Mouse (Mus musculus): ENCODE measurements at regions not wholly inside any gene's neighbourhood (a gene's known extent, or its start where the extent isn't known, plus 50 kb on each side); places are given as distances from the start of the nearest gene placed in this dataset.
A peak's percentile ranks its signal among the peaks of the same experiment; 100 is the strongest.

- Histone ChIP-seq H3K36me3 (no peaks in the 10 kb centered on the region), H3K27me3 (no peaks in the 10 kb centered on the region), H3K9me3 (no peaks in the 10 kb centered on the region), H3K27ac (no peak overlapping the region), H3K4me2 (no peak overlapping the region), H3K9ac (no peak overlapping the region), H3K4me3 (no peak overlapping the region), H3K4me1 (replicated peaks) (no peaks in the 10 kb centered on the region)
- ATAC-seq (ENCODE audit: low FRiP score) = no peak
- WGBS = 81% methylated on average over 4 of the region's 4 CpGs
Observed at GRCm38 (mm10) chr16:85347621-85348020, 174.1 kb upstream of the App start.

GRCm38 (mm10) chr16:85336495-85337119 lies 163.0 kb upstream of the App start:
- Histone ChIP-seq H3K4me2 (no peak overlapping the region), H3K9ac (no peak overlapping the region), H3K36me3 (no peaks in the 10 kb centered on the region), H3K4me1 (replicated peaks) (no peaks in the 10 kb centered on the region), H3K27me3 (no peaks in the 10 kb centered on the region), H3K9me3 (no peaks in the 10 kb centered on the region), H3K4me3 (no peak overlapping the region), H3K27ac (no peak overlapping the region)
- WGBS = 88% methylated on average over 4 of the region's 4 CpGs
- no peak for ATAC-seq (ENCODE audit: low FRiP score)

GRCm38 (mm10) chr16:85333543-85333942 lies 160.0 kb upstream of the App start:
- WGBS = 71% methylated on average over 3 of the region's 3 CpGs
- no peak overlapping the region for H3K27ac ChIP-seq
- no peak for ATAC-seq (ENCODE audit: low FRiP score)
- no peak overlapping the region for H3K4me2 ChIP-seq
- H3K9ac ChIP-seq = no peak overlapping the region
- no peaks in the 10 kb centered on the region for H3K4me1 ChIP-seq (replicated peaks)
- H3K27me3 ChIP-seq = no peaks in the 10 kb centered on the region
- no peak overlapping the region for H3K4me3 ChIP-seq
- no peaks in the 10 kb centered on the region for H3K9me3 ChIP-seq
- no peaks in the 10 kb centered on the region for H3K36me3 ChIP-seq

GRCm38 (mm10) chr16:85312018-85312417 lies 138.5 kb upstream of the App start:
- Histone ChIP-seq H3K9ac (no peak overlapping the region), H3K27ac (no peak overlapping the region), H3K27me3 (0 out of 2 replicates have a peak, but pooled peaks cover 2% of the 10 kb centered on the region), H3K4me1 (replicated peaks) (peaks cover 11% of the 10 kb centered on the region), H3K4me3 (no peak overlapping the region), H3K9me3 (no peaks in the 10 kb centered on the region), H3K4me2 (no peak overlapping the region), H3K36me3 (no peaks in the 10 kb centered on the region)
- WGBS = 79% methylated on average over 8 of the region's 8 CpGs
- no peak for ATAC-seq (ENCODE audit: low FRiP score)

GRCm38 (mm10) chr16:85309493-85309892 lies 135.9 kb upstream of the App start:
- Histone ChIP-seq H3K9ac (no peak overlapping the region), H3K4me1 (replicated peaks) (peaks cover 11% of the 10 kb centered on the region), H3K27ac (0 out of 2 replicates have a peak overlapping the region, but pooled peaks have one; percentile 40), H3K9me3 (no peaks in the 10 kb centered on the region), H3K4me2 (no peak overlapping the region), H3K4me3 (no peak overlapping the region), H3K36me3 (no peaks in the 10 kb centered on the region), H3K27me3 (0 out of 2 replicates have a peak, but pooled peaks cover 2% of the 10 kb centered on the region)
- 32% methylated on average over 3 of the region's 3 CpGs for WGBS
- peak; percentile 65 for ATAC-seq (ENCODE audit: low FRiP score)

- H3K9me3 ChIP-seq = no peaks in the 10 kb centered on the region
- ATAC-seq (ENCODE audit: low FRiP score) = peak; percentile 75
- no peak overlapping the region for H3K9ac ChIP-seq
- no peak overlapping the region for H3K4me2 ChIP-seq
- no peak overlapping the region for H3K4me3 ChIP-seq
- H3K27ac ChIP-seq = peak overlapping the region; percentile 70
- H3K36me3 ChIP-seq = no peaks in the 10 kb centered on the region
- H3K4me1 ChIP-seq (replicated peaks) = peaks cover 11% of the 10 kb centered on the region
- 22% methylated on average over 2 of the region's 2 CpGs for WGBS
- H3K27me3 ChIP-seq = 0 out of 2 replicates have a peak, but pooled peaks cover 2% of the 10 kb centered on the region
Observed at GRCm38 (mm10) chr16:85308429-85308828, 134.9 kb upstream of the App start.

GRCm38 (mm10) chr16:85307940-85308339 lies 134.4 kb upstream of the App start:
- no peak overlapping the region for H3K4me3 ChIP-seq
- peak overlapping the region; percentile 6; the same call in 1 of the 2 replicates for H3K4me2 ChIP-seq
- H3K9ac ChIP-seq = no peak overlapping the region
- peak; percentile 88 for ATAC-seq (ENCODE audit: low FRiP score)
- H3K27me3 ChIP-seq = 0 out of 2 replicates have a peak, but pooled peaks cover 2% of the 10 kb centered on the region
- no peaks in the 10 kb centered on the region for H3K9me3 ChIP-seq
- no peaks in the 10 kb centered on the region for H3K36me3 ChIP-seq
- peak overlapping the region; percentile 70 for H3K27ac ChIP-seq
- 13% methylated on average over 7 of the region's 7 CpGs for WGBS
- H3K4me1 ChIP-seq (replicated peaks) = peaks cover 11% of the 10 kb centered on the region

- Histone ChIP-seq H3K9me3 (no peaks in the 10 kb centered on the region), H3K4me2 (no peak overlapping the region), H3K27ac (peak overlapping the region; percentile 48; the same call in 1 of the 2 replicates), H3K4me3 (no peak overlapping the region), H3K9ac (no peak overlapping the region), H3K4me1 (replicated peaks) (peaks cover 7% of the 10 kb centered on the region), H3K36me3 (no peaks in the 10 kb centered on the region), H3K27me3 (no peaks in the 10 kb centered on the region)
- WGBS = 50% methylated on average over 13 of the region's 13 CpGs
- peak; percentile 66 for ATAC-seq (ENCODE audit: low FRiP score)
Observed at GRCm38 (mm10) chr16:85300092-85300853, 126.7 kb upstream of the App start.

GRCm38 (mm10) chr16:85298559-85298958 lies 125.0 kb upstream of the App start:
- Histone ChIP-seq H3K27ac (no peak overlapping the region), H3K4me2 (no peak overlapping the region), H3K4me1 (replicated peaks) (peaks cover 7% of the 10 kb centered on the region), H3K27me3 (no peaks in the 10 kb centered on the region), H3K9ac (no peak overlapping the region), H3K36me3 (no peaks in the 10 kb centered on the region), H3K4me3 (no peak overlapping the region), H3K9me3 (no peaks in the 10 kb centered on the region)
- ATAC-seq (ENCODE audit: low FRiP score) = no peak
- WGBS = 74% methylated on average over 2 of the region's 2 CpGs

GRCm38 (mm10) chr16:85290986-85291952 lies 117.7 kb upstream of the App start:
- H3K27ac ChIP-seq = no peak overlapping the region
- no peaks in the 10 kb centered on the region for H3K27me3 ChIP-seq
- no peak overlapping the region for H3K4me2 ChIP-seq
- no peaks in the 10 kb centered on the region for H3K36me3 ChIP-seq
- H3K4me3 ChIP-seq = no peak overlapping the region
- WGBS = 75% methylated on average over 9 of the region's 9 CpGs
- peak; percentile 59; the same call in 1 of the 2 replicates for ATAC-seq (ENCODE audit: low FRiP score)
- H3K9ac ChIP-seq = no peak overlapping the region
- H3K4me1 ChIP-seq (replicated peaks) = no peaks in the 10 kb centered on the region
- no peaks in the 10 kb centered on the region for H3K9me3 ChIP-seq

GRCm38 (mm10) chr16:85277862-85278261 lies 104.3 kb upstream of the App start:
- Histone ChIP-seq H3K27ac (no peak overlapping the region), H3K4me3 (no peak overlapping the region), H3K9me3 (no peaks in the 10 kb centered on the region), H3K36me3 (no peaks in the 10 kb centered on the region), H3K4me2 (no peak overlapping the region), H3K9ac (no peak overlapping the region), H3K4me1 (replicated peaks) (no peaks in the 10 kb centered on the region), H3K27me3 (no peaks in the 10 kb centered on the region)
- 63% methylated on average over 1 of the region's 1 CpGs for WGBS
- ATAC-seq (ENCODE audit: low FRiP score) = no peak

GRCm38 (mm10) chr16:85269681-85270080 lies 96.1 kb upstream of the App start:
- peaks cover 14% of the 10 kb centered on the region for H3K4me1 ChIP-seq (replicated peaks)
- no peak overlapping the region for H3K4me3 ChIP-seq
- H3K4me2 ChIP-seq = no peak overlapping the region
- H3K36me3 ChIP-seq = no peaks in the 10 kb centered on the region
- no peak overlapping the region for H3K9ac ChIP-seq
- no peak overlapping the region for H3K27ac ChIP-seq
- 0 out of 2 replicates have a peak, but pooled peaks cover 3% of the 10 kb centered on the region for H3K9me3 ChIP-seq
- WGBS = 79% methylated on average over 8 of the region's 8 CpGs
- ATAC-seq (ENCODE audit: low FRiP score) = no peak
- no peaks in the 10 kb centered on the region for H3K27me3 ChIP-seq

Measured in hindbrain, embryonic 13.5 days (tissue).